Mouse (Mus musculus): ENCODE data around the gene Hspa5.
"Not testable (repeated sequence)": the region's sequence is repeated elsewhere in the genome, so short reads cannot be mapped to it uniquely, and the experiment has no call there.

Hspa5 gene

GRCm38 (mm10) chr2:34771368-34772226 lies at the start of gene Hspa5:
TSS of gene Hspa5 (plus strand) at chr2:34771970.
- DNase-seq (ENCODE audit: low spot score in 2 of 2): peak; percentile 99 to 100

GRCm38 (mm10) chr2:34725269-34725668 lies 46.5 kb upstream of the Hspa5 start:
- no peak for DNase-seq (ENCODE audit: low spot score in 2 of 2)

GRCm38 (mm10) chr2:34727045-34727728 lies 44.6 kb upstream of the Hspa5 start:
- DNase-seq (ENCODE audit: low spot score in 2 of 2): no peak

- DNase-seq (ENCODE audit: low spot score in 2 of 2): no peak
These were observed 35.1 kb upstream of the Hspa5 start for GRCm38 (mm10) chr2:34736626-34737025.

GRCm38 (mm10) chr2:34737911-34738310 lies 33.9 kb upstream of the Hspa5 start:
- no peak for DNase-seq (ENCODE audit: low spot score in 2 of 2)

GRCm38 (mm10) chr2:34739684-34740391 lies 31.9 kb upstream of the Hspa5 start:
- DNase-seq (ENCODE audit: low spot score in 2 of 2): no peak

- DNase-seq (ENCODE audit: low spot score in 2 of 2): no peak
These were observed 30.2 kb upstream of the Hspa5 start for GRCm38 (mm10) chr2:34741390-34742159.

GRCm38 (mm10) chr2:34742675-34743074 lies 29.1 kb upstream of the Hspa5 start:
- DNase-seq (ENCODE audit: low spot score in 2 of 2): no peak

- no peak for DNase-seq (ENCODE audit: low spot score in 2 of 2)
These were observed 27.3 kb upstream of the Hspa5 start for GRCm38 (mm10) chr2:34744476-34744875.

- DNase-seq (ENCODE audit: low spot score in 2 of 2): no peak
These were observed 26.1 kb upstream of the Hspa5 start for GRCm38 (mm10) chr2:34745673-34746072.

- no peak for DNase-seq (ENCODE audit: low spot score in 2 of 2)
These were observed 23.3 kb upstream of the Hspa5 start for GRCm38 (mm10) chr2:34748479-34748878.

- DNase-seq (ENCODE audit: low spot score in 2 of 2): no peak
These were observed 21.5 kb upstream of the Hspa5 start for GRCm38 (mm10) chr2:34750245-34750644.

- peak; percentile 62 to 69 for DNase-seq (ENCODE audit: low spot score in 2 of 2)
These were observed 17.8 kb upstream of the Hspa5 start for GRCm38 (mm10) chr2:34753811-34754550.

GRCm38 (mm10) chr2:34754551-34755358 lies 17.0 kb upstream of the Hspa5 start, which contains the start of gene Gapvd1:
TSS of gene Gapvd1 (minus strand) at chr2:34755232.
- peak in 1 of 2 experiments; percentile 28 for DNase-seq (ENCODE audit: low spot score in 2 of 2)

GRCm38 (mm10) chr2:34757341-34757740 lies 14.4 kb upstream of the Hspa5 start:
- DNase-seq (ENCODE audit: low spot score in 2 of 2): no peak

GRCm38 (mm10) chr2:34761272-34761671 lies 10.5 kb upstream of the Hspa5 start:
- not testable (repeated sequence) for DNase-seq (ENCODE audit: low spot score in 2 of 2)

- no peak for DNase-seq (ENCODE audit: low spot score in 2 of 2)
These were observed 9.6 kb upstream of the Hspa5 start for GRCm38 (mm10) chr2:34762174-34762573.

- DNase-seq (ENCODE audit: low spot score in 2 of 2): no peak
These were observed 8.9 kb upstream of the Hspa5 start for GRCm38 (mm10) chr2:34762872-34763271.

GRCm38 (mm10) chr2:34764801-34765200 lies 7.0 kb upstream of the Hspa5 start:
- no peak for DNase-seq (ENCODE audit: low spot score in 2 of 2)

GRCm38 (mm10) chr2:34770049-34770448 lies 1.7 kb upstream of the Hspa5 start:
- DNase-seq (ENCODE audit: low spot score in 2 of 2): no peak

Measured in frontal cortex, postnatal 14 days (tissue).